Mouse (Mus musculus) erythroblast, embryonic 14.5 days (primary cell): ENCODE data around the gene Otud7b. TPM values are rescaled to one million over a fixed set of nuclear protein-coding genes. Genes with fewer than 3 reads are reported as not detected.

Experiments
- H3K27me3 ChIP-seq: 2 replicates; pipeline ENCODE4 v1.6.1; 2012; ENCODE audit warnings: inconsistent platforms; ENCODE audit not compliant: control insufficient read depth
- H3K36me3 ChIP-seq: 2 replicates; pipeline ENCODE4 v1.6.1; 2012; ENCODE audit warnings: mild to moderate bottlenecking, inconsistent platforms; ENCODE audit not compliant: control insufficient read depth
- H3K4me1 ChIP-seq: 2 replicates; pipeline ENCODE4 v1.6.1; 2012; ENCODE audit warnings: inconsistent platforms; ENCODE audit not compliant: control insufficient read depth
- H3K4me3 ChIP-seq: replicated peaks from 2 replicates; pipeline ENCODE3; 2012; ENCODE audit warnings: moderate library complexity, mild to moderate bottlenecking, inconsistent platforms
- H3K9me3 ChIP-seq: 2 replicates; pipeline ENCODE4 v1.6.1; 2012; ENCODE audit warnings: low read length, inconsistent platforms, mixed read lengths; ENCODE audit not compliant: control insufficient read depth
- GATA1 ChIP-seq: IDR thresholded peaks from 2 replicates; pipeline ENCODE4 v1.6.1; 2012; ENCODE audit warnings: low read length, inconsistent platforms, mixed read lengths
- TAL1 ChIP-seq: IDR thresholded peaks from 3 replicates; pipeline ENCODE4 v1.6.1; 2012; ENCODE audit warnings: low read length, inconsistent platforms, mixed read lengths
- polyA plus RNA-seq: library from polyadenylated mRNA; stranded (reverse); fragments of >175 nt; gene quantifications from 2 replicates; pipeline ENCODE4 v1.2.3, GENCODE M21; 2012

Otud7b gene
- polyA plus RNA-seq, 1 experiment, result 1.3 TPM

DNA sequence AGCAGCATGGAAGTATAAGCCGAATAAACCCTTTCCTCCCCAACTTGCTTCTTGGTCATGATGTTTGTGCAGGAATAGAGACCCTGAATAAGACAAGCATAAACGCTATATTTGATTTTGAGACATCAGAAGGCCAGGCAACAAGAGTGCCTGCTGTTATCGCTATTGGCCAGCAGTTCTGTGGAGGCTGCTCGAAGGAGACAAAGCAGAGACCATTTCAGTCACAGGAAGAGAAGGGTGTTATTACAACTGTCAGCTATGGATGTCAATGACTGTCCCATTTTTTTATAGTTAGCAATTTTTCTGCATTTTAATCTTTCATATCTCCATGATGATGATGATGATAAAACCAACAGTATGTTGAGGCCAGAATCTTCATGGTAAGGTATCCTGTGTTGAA, 22.7 kb upstream of the Otud7b start:
- 0 out of 2 replicates have a peak, but pooled peaks cover 2% of the 10 kb centered on the region for H3K36me3 ChIP-seq
- peaks cover 8% of the 10 kb centered on the region for H3K27me3 ChIP-seq
- H3K9me3 ChIP-seq, result peaks cover 5% of the 10 kb centered on the region
- peaks cover 35% of the 10 kb centered on the region for H3K4me1 ChIP-seq
- TF ChIP-seq TAL1 (peak; percentile 55), GATA1 (no peak)
- H3K4me3 ChIP-seq, result no peak overlapping the region

DNA sequence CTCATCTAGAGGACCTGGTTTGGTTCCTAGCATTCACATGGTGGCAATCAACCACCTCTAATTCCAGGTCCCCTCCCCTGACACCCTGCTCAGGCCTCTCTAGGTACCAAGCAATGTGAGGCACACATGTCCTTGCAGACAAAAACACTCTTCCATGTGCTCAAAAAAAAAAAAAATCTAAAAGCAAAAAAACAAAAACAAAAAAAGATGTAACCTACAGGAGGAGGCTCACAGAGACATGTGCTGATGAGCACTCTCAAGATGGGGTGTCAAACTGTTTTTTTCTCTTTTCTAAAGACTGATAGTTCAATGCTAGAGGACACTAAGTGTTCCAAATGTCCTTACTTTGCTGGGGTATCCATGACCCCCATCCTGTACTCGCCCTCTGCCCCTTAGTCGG, 22.2 kb upstream of the Otud7b start:
- peaks cover 5% of the 10 kb centered on the region for H3K9me3 ChIP-seq
- TF ChIP-seq TAL1 (no peak), GATA1 (no peak)
- H3K27me3 ChIP-seq, result peaks cover 5% of the 10 kb centered on the region
- H3K4me1 ChIP-seq, result peaks cover 40% of the 10 kb centered on the region
- H3K4me3 ChIP-seq, result no peak overlapping the region
- H3K36me3 ChIP-seq, result 0 out of 2 replicates have a peak, but pooled peaks cover 2% of the 10 kb centered on the region

DNA sequence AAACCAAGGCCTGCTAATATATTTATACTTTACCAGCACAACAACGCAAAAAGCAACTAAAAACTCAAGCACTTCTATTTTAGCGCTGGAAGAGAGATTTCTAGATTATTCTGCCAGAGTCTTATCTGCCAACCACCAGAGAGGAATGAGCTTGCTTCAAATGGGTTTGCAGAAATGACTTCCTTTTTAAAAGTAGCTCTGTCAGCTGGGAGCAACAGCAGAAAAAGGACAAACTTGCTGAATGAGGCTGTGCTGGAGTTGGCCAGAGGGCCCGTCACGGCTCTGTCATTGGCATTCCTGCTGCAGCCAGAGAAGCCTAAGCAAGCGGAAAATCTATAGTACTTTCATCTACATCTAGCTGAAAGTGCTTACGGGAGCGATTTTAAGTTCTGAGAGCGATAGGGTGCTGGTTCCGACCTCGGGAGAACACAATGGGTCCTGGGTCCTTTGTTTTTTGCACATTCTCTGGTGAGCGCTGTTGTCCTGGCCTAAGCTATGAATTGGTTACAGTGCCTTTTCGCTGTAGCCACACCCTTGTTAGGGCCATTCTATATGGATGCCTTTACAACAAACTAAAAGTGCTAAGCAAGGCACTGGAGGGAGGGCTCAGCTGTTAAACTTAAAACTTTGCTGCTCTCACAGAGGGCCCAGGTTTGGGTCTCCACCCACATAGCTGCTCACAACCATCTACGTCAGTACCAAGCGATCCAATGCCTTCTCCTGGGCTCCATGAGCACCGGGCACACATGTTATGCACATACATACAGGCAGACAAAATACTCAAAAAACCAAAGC, 21.4 kb upstream of the Otud7b start:
- TF ChIP-seq GATA1, result 0 out of 2 replicates have a peak, but pooled peaks have one; percentile 6
- TF ChIP-seq TAL1, result no peak

DNA sequence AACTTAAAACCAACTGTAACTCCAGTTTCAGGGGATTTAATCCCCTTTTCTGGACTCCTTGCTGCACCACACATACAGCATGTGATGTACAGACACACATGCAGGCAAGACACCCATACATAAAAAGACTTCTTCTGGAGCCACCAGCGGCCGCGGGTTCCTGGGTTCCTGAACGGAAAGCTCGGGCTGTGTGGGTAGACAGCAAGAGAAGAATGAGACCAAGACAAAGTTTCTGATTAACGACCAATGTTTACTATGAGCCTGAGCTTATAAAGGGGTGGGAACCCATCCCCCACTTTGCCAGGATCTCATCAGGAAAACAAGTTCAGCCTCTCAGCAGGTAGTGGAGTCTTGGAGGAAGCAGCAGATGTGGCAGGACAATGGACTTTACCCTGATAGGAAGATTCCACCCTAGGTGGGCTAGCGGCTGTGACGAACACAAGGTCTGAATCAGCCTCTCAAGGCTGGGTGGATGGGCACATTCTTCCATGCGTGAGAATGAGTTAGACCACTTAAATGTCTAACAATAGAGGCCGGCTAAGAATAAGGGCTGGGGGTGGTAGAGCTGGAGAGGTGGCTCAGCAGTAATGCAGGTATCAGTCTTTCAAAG, 20.1 kb upstream of the Otud7b start:
- 0 out of 2 replicates have a peak, but pooled peaks cover 2% of the 10 kb centered on the region for H3K36me3 ChIP-seq
- H3K4me3 ChIP-seq, result no peak overlapping the region
- no peaks in the 10 kb centered on the region for H3K27me3 ChIP-seq
- H3K4me1 ChIP-seq, result peaks cover 57% of the 10 kb centered on the region
- TF ChIP-seq GATA1, result no peak
- no peak for TF ChIP-seq TAL1
- H3K9me3 ChIP-seq, result peaks cover 5% of the 10 kb centered on the region

More for the DNA sequence above, 21.4 kb upstream of the Otud7b start:
- Histone ChIP-seq H3K4me1 (peaks cover 47% of the 10 kb centered on the region), H3K9me3 (peaks cover 5% of the 10 kb centered on the region), H3K27me3 (peaks cover 3% of the 10 kb centered on the region), H3K36me3 (0 out of 2 replicates have a peak, but pooled peaks cover 2% of the 10 kb centered on the region), H3K4me3 (no peak overlapping the region)

DNA sequence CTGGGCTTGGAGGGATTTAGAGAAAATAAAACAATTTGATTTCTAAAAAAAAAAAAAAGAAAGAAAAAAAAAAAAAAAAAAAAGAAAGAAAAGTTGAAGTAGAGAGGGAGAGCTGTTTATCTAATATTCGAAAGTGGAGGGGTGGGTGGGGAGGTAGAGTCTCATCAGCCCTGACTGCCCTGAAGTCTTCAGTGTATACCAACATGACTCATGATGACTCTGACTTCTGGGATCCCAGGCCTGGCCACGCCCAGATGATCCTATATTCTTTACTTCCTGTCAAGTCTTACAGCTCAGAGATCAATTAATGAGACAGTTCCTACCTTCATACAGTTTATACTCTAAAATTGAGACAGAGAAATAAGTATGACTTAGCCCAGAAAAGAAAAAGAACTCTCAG, 17.1 kb upstream of the Otud7b start:
- TF ChIP-seq GATA1, result no peak
- no peak for TF ChIP-seq TAL1
- H3K36me3 ChIP-seq, result 0 out of 2 replicates have a peak, but pooled peaks cover 2% of the 10 kb centered on the region
- H3K9me3 ChIP-seq, result peaks cover 5% of the 10 kb centered on the region
- no peaks in the 10 kb centered on the region for H3K27me3 ChIP-seq
- H3K4me1 ChIP-seq, result peaks cover 54% of the 10 kb centered on the region
- H3K4me3 ChIP-seq, result no peak overlapping the region

DNA sequence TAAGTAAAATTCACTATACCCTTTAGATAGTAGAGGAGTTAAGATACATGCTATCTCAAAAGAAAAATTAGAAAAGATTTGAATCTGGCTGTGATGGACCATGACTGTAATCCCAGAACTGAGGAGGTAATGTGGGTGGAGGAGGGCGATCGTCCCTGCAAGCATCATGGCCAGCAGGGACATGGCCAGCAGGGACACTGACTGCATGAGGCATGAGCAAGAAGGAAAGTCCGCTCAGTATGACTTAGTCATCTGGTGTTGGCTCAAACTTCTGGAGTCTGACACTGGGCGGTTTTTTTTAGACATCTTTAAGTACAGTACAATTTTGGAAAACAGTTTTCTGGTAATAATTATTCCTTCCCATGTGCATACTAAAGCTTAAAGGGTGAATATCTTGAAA, 16.5 kb upstream of the Otud7b start:
- no peaks in the 10 kb centered on the region for H3K27me3 ChIP-seq
- 0 out of 2 replicates have a peak, but pooled peaks cover 2% of the 10 kb centered on the region for H3K36me3 ChIP-seq
- H3K4me3 ChIP-seq, result no peak overlapping the region
- peaks cover 5% of the 10 kb centered on the region for H3K9me3 ChIP-seq
- peaks cover 48% of the 10 kb centered on the region for H3K4me1 ChIP-seq
- TF ChIP-seq TAL1 (no peak), GATA1 (no peak)

DNA sequence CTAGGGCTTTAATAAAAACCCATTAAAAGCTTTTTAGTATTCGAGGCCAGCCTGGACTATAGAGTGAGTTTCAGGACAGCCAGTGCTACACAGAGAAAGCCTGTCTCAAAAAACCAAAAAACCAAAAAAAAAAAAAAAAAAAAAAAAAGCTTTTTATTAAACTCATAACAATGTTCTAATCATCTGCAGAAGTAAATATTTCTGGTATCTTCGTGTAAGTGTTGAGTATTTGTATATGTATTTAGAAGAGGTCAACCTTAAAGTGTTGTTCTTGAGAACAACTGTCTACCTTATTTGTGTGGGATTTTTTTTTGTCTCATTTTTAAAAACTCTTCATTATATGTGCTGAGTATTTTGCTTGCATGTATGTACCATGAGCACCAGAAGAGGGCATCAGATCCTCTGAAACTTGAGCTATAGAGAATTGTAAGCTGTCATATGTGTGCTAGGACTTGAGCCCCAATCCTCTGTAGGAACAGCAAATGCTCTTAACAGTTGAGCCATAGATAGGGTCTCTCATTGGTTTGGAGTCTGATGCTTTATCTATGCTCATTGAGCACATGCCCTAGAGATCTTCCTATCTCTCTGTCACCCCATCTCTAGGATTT, 14.3 kb upstream of the Otud7b start:
- H3K27me3 ChIP-seq, result no peaks in the 10 kb centered on the region; the same call in 1 of the 2 replicates
- TF ChIP-seq GATA1 (no peak), TAL1 (no peak)
- H3K4me3 ChIP-seq, result no peak overlapping the region
- H3K9me3 ChIP-seq, result no peaks in the 10 kb centered on the region
- peaks cover 38% of the 10 kb centered on the region for H3K4me1 ChIP-seq
- no peaks in the 10 kb centered on the region for H3K36me3 ChIP-seq

DNA sequence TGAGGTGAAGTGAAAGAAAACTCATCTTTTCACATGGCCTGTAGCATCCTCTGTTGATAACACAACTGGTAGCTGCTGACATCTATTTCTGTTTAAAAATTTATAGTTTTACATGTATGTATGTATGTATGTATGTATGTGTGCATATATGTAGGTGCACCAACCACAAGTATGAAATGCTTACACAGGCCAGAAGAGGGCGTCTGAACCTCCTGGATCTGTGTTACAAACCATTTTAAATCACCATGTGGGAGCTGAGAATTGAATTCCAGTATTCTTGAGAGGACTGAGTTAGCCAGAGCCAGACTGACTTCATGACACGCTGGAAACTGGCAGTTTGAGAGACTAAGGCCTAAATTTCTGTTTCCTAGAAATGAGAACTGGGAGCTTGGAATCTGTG, 13.2 kb upstream of the Otud7b start:
- H3K9me3 ChIP-seq, result no peaks in the 10 kb centered on the region
- peaks cover 34% of the 10 kb centered on the region for H3K4me1 ChIP-seq
- H3K4me3 ChIP-seq, result no peak overlapping the region

DNA sequence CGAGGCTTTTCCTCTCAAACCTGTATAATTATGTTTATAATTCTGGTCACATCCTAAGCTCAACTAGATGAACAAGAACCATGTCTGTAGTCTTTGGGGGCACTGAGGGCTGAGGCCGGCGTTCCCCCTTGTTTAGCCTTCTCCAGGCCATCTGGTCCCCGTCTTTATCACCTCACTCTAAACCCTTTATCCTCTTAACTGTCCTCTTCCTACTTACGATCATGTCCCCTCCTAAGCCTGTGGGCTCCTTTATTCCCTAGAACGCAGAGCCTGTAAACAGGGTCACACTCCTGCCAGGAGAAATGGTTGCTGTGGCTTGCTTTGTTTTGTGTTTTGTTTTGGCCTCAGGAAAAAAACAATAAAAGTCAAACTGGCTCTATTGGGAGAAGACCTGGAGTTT, 12.4 kb upstream of the Otud7b start:
- no peak for TF ChIP-seq TAL1
- Histone ChIP-seq H3K4me3 (no peak overlapping the region), H3K27me3 (no peaks in the 10 kb centered on the region; the same call in 1 of the 2 replicates), H3K4me1 (peaks cover 26% of the 10 kb centered on the region), H3K36me3 (no peaks in the 10 kb centered on the region), H3K9me3 (no peaks in the 10 kb centered on the region)

More for the DNA sequence above, 13.2 kb upstream of the Otud7b start:
- no peaks in the 10 kb centered on the region; the same call in 1 of the 2 replicates for H3K27me3 ChIP-seq
- TF ChIP-seq TAL1, result no peak
- TF ChIP-seq GATA1, result no peak
- H3K36me3 ChIP-seq, result no peaks in the 10 kb centered on the region
